Mouse (Mus musculus): ENCODE measurements around the gene Gpr160. TPM values are rescaled to one million over a fixed set of nuclear protein-coding genes. Genes with fewer than 3 reads are reported as not detected.
"Not testable (repeated sequence)": the region's sequence is repeated elsewhere in the genome, so short reads cannot be mapped to it uniquely, and the experiment has no call there.

Gene Gpr160
- 1 to 10 TPM in 1 of 2 experiments, under 1 TPM in 1; 0.90 to 1.8 TPM for total RNA-seq (2021)

DNA sequence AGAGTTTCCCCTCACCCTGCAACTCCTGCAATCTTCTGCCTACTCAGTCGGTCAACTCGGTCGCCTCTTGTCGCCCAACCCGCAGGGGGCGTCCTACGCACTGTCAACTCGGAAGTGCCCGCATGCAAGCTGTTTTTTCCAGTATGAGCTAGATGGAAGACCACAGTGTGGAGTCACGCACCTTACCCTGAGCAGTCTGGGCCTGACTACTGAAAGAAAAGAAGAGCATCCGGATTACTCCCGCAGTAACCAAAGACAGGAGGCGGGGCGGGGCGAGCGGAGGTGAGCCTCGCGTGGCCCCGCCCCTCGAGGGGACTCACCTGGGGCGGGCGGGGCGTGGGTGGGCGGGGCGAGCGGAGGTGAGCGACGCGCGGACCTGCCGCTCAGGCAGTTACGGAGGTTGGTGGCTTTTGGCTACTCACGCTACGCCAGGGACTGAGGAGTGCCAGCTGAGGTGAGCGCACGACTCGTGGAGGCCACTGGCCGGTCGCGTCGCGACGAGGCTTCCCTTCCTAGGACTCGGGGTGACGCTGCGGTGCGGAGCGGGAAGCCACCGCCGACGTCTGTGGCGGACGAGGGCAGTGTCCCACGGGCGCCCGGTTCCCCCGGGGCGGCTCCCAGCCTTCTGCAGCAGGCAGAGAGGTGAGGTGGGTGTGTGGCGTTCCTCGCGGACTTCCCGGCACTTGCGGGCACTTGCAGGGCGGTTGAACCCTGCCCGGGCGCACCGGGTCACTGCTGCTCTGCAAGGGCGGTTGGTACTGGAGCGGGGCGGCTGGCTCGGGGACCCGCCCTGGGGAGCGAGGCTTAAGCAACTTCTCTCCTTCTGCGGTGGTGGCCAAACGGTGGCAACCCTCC is at the start of gene Gpr160:
Gpr160 (plus strand) TSS at position 347 of the 855 bp plus-strand sequence.
- DNase-seq, result peak; percentile 54
- intact Hi-C loops (cut with DNase I), result no loop called here

DNA sequence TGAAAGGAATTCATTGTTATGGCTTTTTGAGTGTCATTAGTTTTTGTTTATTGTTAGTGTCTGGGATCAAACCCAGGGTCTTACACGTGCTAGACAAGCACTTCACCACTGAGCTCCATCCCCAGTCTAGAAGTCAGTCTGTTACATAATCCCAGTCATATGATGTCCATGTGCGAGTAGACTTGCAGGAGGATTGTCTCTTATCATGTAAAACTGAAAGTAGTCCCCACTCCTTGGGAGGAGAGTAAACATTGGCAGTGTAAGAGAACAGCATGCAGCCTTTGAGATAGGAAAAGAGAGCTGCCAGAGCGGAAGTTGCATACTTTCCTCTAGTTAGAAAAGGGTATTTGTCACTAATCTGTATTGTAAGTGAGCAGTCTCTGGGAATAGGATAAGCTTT is 42.9 kb upstream of the Gpr160 start:
- intact Hi-C loops (cut with DNase I), result loop anchor here (10.0 kb wide), 1 partner anchor 132 kb away; no protein-coding TSS in a partner anchor
- no peak for DNase-seq

DNA sequence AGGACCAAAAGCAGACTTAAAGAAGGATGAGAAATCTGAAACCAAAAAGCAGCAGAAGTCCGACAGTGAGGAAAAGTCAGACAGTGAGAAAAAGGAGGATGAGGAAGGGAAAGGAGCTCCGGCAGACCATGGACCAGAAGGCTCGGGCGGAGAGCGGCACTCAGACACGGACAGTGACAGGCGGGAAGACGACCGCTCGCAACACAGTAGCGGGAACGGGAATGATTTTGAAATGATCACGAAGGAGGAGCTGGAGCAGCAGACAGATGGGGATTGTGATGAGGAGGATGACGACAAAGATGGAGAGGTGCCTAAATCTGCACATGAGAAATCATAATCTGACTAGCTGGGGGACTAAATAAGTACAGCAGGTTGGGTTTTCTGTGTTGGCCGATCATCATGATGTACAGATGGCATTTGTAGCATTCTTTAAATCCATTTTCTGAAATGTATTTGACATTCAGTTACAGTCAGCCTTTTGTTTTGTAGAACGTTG is 37.1 kb upstream of the Gpr160 start:
- no peak for DNase-seq
- intact Hi-C loops (cut with DNase I), result loop anchor here (10.0 kb wide), 1 partner anchor 126 kb away; no protein-coding TSS in a partner anchor

DNA sequence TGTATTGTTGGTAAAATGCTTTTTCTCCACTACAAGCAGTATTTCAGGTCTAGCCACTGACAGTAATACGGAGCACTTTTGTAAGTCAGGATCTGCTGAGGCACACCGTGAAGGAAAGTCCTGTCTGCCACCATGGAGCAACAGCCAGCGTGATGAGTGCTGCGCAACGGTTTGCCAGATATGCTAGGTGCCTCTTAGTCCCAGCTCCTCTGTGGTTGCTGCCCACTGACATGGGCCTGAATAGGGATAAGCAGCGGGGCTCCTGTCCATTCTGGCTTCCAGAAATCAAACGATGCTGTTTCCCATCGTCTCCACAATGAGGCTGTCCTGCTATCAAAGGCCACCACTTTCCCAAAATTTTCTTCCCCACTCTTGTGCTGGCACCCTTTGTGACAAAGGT is 33.6 kb upstream of the Gpr160 start:
- intact Hi-C loops (cut with DNase I), result no loop called here

DNA sequence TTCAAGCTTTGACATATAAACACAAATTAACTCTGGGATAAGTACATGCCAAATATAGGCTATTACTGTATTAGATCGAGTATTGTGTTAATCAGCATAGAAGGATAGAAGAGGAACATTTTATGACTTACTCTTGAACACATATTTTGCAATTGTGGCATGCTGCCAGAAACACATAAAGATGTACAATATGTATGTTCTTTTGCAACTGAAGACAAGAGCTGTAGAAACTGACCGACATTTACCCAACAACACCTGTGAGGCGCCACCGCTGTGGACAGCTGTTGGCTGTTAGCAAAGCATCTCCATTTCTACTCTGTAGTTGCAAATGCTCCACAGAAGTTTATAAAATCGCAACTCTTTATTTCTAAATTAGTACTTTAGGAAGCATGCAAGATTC is 29.7 kb upstream of the Gpr160 start:
- intact Hi-C loops (cut with DNase I), result no loop called here

More for the DNA sequence above, 33.6 kb upstream of the Gpr160 start:
- DNase-seq, result no peak

DNA sequence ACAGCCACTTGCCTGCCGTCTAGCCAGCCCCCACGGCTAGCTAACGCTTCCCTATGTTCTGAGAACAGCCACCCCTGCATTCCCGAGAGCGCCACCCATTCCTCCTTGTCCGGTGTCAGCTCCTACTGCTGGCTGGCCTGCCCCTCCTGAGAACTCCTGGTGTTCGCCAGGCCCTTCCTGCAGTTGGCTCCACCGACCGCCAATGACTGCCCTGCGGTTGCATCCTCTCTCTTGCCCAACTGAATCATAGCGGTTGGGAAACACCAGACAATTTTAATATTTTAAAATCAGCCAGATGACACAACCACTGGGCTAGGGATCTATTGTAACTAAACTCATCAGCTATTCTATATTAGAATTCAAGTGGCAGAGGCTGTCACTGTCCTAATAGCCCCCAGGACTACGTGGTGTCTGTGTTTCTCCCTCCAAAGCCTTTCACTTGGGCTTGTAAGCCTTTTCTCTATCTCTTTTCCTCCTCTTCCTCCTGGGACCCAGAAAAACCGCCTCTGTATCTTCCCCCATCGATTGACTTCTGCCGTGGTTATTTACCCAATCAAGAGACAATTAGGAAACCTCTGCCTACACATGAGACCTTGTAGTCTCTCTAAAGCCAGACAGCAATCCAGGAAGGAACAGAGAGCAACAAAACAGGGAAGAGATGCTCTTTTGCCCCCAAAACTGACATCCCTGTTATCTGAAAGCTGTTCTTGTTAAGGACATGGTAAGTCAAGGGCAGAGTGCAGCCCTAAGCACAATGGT is 23.7 kb upstream of the Gpr160 start:
- no peak for DNase-seq
- intact Hi-C loops (cut with DNase I), result no loop called here

More for the DNA sequence above, 29.7 kb upstream of the Gpr160 start:
- DNase-seq, result no peak

DNA sequence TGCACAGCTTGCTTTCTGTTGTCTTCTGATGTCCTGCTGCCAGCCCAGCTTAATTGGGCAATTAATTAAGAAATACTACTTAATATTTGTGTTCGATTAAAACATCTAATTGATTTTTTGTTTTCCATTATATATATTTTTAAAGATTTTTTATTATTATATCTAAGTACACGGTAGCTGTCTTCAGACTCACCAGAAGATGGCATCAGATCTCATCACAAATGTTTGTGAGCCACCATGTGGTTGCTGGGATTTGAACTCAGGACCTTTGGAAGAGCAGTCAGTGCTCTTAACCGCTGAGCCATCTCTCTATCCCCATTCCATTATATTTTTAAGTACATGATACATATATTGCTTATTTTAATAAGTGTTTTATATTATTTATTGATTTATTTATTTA is 22.5 kb upstream of the Gpr160 start:
- no peak for DNase-seq
- intact Hi-C loops (cut with DNase I), result no loop called here

DNA sequence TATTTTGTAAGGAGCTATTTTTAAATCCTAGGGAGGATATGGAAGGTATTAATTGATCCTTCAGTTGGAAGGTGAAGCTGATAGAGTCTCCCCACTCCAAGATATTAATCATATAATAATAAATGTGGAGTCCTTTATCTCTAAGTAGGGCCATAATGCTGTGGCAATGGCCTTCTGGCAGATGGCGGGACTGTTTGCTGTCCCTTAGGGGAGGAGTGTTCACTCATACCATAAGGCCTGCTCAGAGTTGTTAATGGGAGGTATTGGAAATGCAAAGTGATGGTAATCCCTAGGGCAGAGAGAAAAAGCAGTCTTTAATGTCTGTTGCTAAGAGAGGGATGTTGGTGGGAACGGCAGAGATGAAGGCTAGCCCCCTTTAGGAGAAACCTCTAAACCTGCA is 10.0 kb upstream of the Gpr160 start:
- intact Hi-C loops (cut with DNase I), result no loop called here
- DNase-seq, result no peak

DNA sequence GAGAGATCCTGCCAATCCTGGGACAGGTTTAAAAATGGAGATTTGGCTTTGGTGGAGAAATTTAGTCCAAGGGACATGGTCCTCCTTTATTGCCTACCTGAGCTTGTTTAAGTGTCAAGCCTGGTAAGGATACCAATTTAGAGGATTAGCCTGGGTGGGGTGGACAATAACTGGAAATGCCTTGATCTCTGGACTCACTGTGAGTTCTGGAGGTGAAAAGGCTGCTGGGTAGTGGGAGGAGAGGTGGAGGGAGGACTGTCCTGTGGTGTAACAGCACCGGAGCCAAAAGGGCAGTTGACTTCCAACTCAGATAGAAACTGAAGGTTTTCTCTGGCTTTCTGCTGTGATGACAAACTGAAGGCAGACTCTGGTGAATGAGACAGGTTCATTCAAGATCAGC is 8.3 kb upstream of the Gpr160 start:
- DNase-seq, result no peak
- intact Hi-C loops (cut with DNase I), result no loop called here

DNA sequence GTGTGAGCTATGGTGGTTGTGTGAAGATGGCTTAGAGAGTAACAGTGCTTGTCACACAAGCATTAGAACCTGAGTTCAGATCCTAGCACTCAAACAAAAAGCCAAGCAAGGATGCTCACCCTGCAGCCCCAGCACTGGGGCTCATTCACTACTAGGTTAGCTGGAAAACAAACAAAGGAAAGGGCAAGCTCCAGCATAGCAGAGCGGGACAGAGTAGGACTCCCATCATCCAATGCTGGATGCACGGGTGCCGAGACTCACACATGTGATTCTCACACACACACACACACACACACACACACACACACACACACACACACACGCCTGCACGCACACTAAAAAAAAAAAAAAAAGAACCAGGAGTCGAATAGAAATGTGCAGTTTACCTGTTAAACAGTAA is 4.3 kb upstream of the Gpr160 start:
- intact Hi-C loops (cut with DNase I), result no loop called here
- DNase-seq, result no peak

DNA sequence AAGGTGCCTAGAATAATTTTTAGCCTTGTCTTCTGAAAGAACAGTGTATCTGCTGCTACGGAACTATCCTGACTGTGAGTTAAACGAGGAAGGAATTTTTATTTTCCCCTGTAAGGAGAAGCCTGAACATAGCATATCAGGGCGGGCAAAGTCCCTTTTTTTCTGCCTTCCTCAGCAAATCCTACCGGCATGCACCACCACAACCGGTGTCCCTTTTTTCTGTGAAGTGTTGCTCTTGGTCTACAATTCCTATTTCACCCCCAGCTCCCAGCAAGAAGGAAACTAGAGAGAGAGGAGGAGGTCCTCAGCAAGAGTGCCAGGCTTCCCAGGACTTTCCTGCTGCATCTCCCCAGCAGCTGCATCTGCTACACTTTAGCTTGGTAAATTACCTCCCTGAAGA is 2.2 kb upstream of the Gpr160 start:
- DNase-seq, result no peak
- intact Hi-C loops (cut with DNase I), result no loop called here

DNA sequence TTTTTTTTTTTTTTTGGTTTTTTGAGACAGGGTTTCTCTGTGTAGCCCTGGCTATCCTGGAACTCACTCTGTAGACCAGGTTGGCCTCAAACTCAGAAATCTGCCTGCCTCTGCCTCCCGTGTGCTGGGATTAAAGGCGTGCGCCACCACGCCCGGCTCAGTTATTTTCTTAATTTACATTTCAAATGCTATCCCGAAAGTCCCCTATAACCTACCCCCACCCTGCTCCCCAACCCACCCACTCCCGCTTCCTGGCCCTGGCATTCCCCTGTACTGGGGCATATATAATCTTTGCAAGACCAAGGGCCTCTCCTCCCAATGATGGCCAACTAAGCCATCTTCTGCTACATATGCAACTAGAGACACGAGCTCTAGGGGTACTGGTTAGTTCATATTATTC is 3.8 kb downstream of the Gpr160 start:
- DNase-seq; intact Hi-C loops (cut with DNase I): not testable (repeated sequence)

DNA sequence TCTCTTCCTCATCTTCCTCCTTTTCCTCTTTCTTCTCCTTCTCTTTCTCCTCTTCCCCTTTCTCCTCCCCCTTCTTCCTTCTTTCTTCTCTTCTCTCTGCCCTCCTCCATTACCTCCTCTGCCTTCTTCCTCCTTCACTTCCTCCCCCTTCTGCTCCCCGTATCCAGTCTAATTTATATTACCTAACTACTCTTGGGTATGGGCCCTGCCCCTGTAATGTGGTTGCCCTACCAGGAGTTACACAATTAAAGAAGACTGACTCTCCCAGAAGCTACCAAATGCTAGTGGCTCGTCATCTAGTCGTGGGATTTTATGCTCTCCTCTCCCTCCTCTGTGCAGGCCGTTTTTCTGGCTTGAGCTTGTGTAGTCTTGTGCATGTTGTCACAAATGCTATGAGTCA is 5.0 kb downstream of the Gpr160 start:
- intact Hi-C loops (cut with DNase I), result no loop called here
- DNase-seq, result no peak

DNA sequence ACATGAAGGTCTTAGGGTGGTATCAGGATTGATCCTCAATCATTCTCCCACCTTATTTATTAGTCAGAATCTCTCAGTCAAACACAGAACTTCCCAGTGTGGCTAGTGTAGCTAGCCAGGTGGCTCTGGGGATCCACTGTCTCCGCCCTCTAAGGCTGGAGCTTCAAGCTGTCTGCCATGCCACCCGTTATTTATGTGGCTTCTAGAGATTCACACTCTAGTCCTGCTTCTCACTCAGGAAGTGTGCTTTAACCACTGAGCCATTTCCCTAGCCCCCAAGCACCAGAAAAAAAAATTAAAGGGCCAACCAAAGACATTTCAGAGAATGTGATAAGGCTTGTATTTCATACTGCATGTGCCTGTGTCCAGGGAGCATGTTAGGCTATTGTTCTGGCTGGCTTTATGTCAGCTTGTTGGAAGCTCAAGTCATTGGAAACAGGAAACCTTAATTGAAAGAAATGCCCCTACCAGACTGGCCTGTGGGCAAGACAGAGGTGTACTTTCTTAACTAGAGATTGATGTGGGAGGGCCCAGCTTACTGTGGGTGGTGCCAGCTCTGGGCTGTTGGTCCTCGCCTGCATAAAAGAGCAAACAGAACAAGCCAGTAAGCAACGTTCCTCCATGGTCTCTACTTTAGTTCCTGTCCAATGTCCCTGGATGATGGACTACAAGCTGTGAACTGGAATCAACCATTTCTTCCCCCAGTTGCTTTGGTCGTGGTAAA is 8.1 kb downstream of the Gpr160 start:
- intact Hi-C loops (cut with DNase I), result no loop called here
- no peak for DNase-seq

DNA sequence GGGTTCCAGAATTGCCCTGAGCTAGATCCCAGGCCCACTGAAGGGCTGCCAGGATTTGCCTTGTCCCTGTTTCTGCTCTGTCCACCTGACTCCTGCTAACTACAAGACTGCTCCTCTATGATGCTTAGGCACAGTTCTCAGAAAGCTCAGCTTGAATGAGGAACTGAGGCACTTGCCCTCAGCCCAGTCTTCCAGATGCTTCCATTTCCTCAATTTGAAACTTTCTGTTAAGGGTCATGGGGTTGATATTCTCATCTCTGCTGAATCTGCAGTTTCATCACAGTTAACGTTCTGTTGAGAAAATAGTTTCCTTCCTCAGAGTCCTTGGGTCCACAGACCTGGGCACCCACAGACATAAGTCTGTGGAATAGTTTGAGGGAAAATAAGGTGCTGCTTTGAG is 8.9 kb downstream of the Gpr160 start:
- intact Hi-C loops (cut with DNase I), result no loop called here
- no peak for DNase-seq

DNA sequence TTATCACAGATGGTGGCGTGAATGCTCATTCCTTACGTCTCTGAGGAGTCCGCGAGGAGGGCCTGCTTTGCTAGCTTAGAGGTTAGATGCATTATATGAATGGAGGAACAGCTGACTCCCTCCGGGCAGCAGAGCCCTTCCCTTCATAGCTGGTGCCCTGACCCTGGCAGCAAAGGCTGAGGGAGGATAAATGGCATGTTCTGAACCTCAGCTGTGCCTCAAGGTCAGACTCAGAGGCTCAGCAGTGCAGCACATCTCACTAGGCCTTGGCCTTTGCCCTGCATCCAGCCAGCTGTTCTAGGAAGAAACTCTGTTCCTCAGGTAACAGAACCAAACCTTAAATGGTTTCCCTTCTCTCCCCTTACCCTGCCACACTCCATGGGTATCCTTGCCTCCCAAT is 12.4 kb downstream of the Gpr160 start:
- no peak for DNase-seq
- intact Hi-C loops (cut with DNase I), result no loop called here

DNA sequence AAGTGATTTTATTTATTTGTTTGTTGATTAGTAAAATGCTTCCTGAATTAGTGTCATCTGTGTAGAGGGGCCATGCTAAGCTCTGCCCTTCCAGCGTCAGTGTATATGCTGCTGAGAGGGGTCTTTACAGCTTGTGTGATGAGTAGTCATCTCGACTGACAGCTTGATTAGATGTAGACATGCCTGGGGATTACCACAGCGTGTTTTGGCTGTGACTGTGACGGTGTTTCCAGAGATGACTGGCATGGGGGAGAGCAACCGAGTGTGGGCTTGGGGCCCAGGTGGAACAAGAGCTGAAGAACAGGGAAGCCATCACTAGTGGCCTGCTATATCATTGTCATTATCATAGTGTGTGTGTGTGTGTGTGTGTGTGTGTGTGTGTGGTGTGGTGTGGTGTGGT is 12.9 kb downstream of the Gpr160 start:
- intact Hi-C loops (cut with DNase I), result no loop called here
- no peak for DNase-seq

DNA sequence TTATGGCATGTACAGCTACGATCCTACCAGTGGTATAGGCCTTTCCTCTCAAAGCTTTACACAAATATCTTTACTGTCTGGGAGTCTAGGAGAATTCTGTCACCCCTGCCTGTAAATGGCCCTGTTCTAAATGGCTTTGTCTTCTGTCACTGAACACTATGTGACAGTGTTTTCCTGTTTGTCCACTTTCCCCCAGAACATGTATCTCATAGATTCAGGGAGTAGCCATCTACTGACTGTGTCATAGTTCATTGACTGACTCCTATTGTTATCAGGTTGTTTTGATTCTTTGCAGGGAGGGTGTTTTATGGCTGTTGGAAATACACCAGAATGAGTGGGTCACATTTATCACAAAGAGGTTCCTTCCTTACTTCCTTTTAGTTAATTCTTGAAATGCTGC is 14.2 kb downstream of the Gpr160 start:
- DNase-seq, result no peak
- intact Hi-C loops (cut with DNase I), result no loop called here

DNA sequence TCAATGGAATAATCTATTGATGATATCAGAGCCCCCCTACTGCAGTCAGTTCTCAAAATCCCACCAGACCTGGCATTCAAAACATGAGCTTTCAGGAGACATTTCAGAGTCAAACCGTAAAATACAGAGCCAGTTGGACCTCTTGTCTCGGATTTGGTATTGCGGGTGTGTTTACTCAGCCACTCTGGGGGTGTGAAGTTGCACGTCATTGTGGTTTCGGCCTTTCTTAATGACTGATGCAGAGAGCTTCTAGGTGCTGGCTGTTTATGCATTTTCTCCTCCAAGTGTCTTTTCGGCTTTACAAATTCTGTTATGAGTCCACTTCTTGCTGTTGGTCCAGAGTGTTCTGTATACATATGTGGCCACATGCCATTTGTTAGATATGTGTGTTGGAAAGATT is 21.0 kb downstream of the Gpr160 start:
- intact Hi-C loops (cut with DNase I), result no loop called here
- DNase-seq, result no peak

DNA sequence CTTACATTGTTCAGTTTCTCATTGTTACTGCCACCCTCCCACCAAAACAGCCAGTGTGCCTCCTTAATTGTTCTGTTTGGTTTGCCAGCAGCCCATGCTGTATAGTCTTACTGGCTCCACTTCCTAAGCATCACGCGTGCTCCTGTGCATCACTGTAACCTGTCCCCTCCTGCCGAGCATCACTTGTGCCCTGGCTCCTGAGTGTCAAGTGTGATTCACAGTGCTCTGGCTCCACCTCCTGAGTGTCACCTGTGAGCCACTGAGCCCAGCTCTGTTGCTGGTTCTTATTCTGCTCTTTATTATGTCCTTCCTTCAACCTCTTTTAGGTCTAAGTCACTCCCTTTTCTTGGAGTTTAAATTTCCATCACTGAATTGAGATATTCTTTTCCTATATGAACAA is 31.7 kb downstream of the Gpr160 start:
- intact Hi-C loops (cut with DNase I), result no loop called here
- DNase-seq, result no peak

DNA sequence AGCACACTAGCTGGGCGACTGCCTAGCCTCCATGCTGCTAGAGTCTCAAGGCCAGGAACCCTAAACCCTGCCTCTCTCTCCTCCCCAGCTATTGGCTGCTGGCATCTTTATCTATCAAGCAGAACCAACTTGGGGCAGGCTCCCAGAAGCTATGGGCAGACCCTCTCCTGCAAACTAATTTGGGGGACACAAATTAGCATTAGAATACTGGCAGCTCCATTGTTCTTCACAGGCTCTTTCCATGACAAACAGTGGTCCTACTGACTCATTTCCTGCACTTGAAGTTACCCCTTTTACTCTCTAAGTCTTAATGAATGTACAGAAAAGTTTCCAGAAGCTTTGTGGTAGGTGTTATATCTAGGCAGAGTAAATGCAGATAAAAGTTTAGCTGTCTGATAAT is 33.3 kb downstream of the Gpr160 start:
- intact Hi-C loops (cut with DNase I), result no loop called here
- DNase-seq, result no peak
